Comparison of ENCODE assay signal across 15 mouse cellular contexts in the genomic region with DNA sequence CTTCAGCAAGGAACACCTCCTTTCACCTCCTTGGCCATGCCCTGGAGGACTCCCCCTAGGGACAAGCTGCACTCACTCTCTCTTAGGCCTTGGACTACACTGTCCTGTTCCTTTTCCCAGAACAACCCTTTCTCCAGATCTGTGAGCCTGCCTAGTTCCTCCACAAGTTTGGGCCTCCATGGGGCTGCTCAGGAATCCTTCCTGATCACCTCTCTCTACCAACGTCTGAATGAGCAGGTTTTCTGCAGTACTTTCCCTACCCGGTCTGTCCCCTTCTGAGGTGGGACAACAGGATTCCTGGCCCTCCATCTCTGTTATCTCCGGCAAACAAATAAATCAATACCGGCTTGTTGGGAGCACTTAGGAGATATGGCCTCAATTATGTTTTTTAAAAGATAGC.
"Had no signal": no experiment of that assay in that cellular context is flagged by ENCODE, and none has a peak within 500 bp of the region (broad histone marks: within the 10 kb centered on the region; RNA-seq: fewer than 3 reads in every experiment).

No protein-coding gene starts in this region.

- DNase-seq: kidney, adult 11 months; kidney, adult 9 months; kidney, postnatal 36 days; right cerebral cortex, postnatal 14 days; thymus, postnatal 4 days had no signal

- H3K36me3 ChIP-seq: limb, embryonic 12.5 days; lung, embryonic 15.5 days; midbrain, embryonic 15.5 days; neural tube, embryonic 13.5 days had no signal

- H3K4me2 ChIP-seq: limb, embryonic 12.5 days; lung, embryonic 15.5 days; midbrain, embryonic 11.5 days; midbrain, embryonic 15.5 days; neural tube, embryonic 13.5 days had no signal

- H3K27me3 ChIP-seq: limb, embryonic 12.5 days; lung, embryonic 15.5 days; megakaryocyte, embryonic 14.5 days; midbrain, embryonic 15.5 days; neural tube, embryonic 13.5 days had no signal

- H3K9me3 ChIP-seq: limb, embryonic 12.5 days; lung, embryonic 15.5 days; megakaryocyte, embryonic 14.5 days; midbrain, embryonic 15.5 days; neural tube, embryonic 13.5 days had no signal

- ATAC-seq: midbrain, embryonic 15.5 days had no signal

- H3K9ac ChIP-seq: limb, embryonic 12.5 days; liver, embryonic 14.5 days; lung, embryonic 15.5 days; midbrain, embryonic 15.5 days; neural tube, embryonic 13.5 days had no signal

- H3K27ac ChIP-seq: kidney, postnatal 0 days; layer of hippocampus, adult 2 months; limb, embryonic 12.5 days; liver, embryonic 14.5 days; lung, embryonic 15.5 days; macrophage; midbrain, embryonic 15.5 days; neural tube, embryonic 13.5 days had no signal

- H3K4me3 ChIP-seq: layer of hippocampus, adult 2 months; limb, embryonic 12.5 days; lung, embryonic 15.5 days; megakaryocyte, embryonic 14.5 days; midbrain, embryonic 15.5 days; neural tube, embryonic 13.5 days had no signal
